Mouse (Mus musculus): ENCODE data around the gene Spg21. TPM values are rescaled to one million over a fixed set of nuclear protein-coding genes. Genes with fewer than 3 reads are reported as not detected.
A peak's percentile ranks its signal among the peaks of the same experiment; 100 is the strongest.

The Spg21 gene
- polyA plus RNA-seq, 1 experiment from 2014 or later = 125 TPM

GRCm38 (mm10) chr9:65462544-65462943 lies 1.8 kb downstream of the Spg21 start:
- WGBS = 79% methylated on average over 5 of the region's 5 CpGs

GRCm38 (mm10) chr9:65464161-65464560 lies 3.4 kb downstream of the Spg21 start:
- no peak overlapping the region for H3K4me2 ChIP-seq
- H3K27me3 ChIP-seq (ENCODE audit: control insufficient read depth, insufficient read depth, low read length) = no peaks in the 10 kb centered on the region
- DNase-seq (ENCODE audit: low spot score, missing footprints) (no peak), ATAC-seq (ENCODE audit: low FRiP score) (no peak)
- H3K9ac ChIP-seq (ENCODE audit: low read length) = no peak overlapping the region
- no peaks in the 10 kb centered on the region for H3K36me3 ChIP-seq (ENCODE audit: control insufficient read depth, insufficient read depth, low read length)
- H3K4me3 ChIP-seq (ENCODE audit: low read depth, low read length) = no peak overlapping the region
- H3K4me1 ChIP-seq (ENCODE audit: control insufficient read depth, insufficient read depth, low read length) = peaks cover 14% of the 10 kb centered on the region
- no peak overlapping the region for H3K27ac ChIP-seq (ENCODE audit: low read depth, low read length)
- H3K9me3 ChIP-seq (ENCODE audit: control insufficient read depth, low read length) = no peaks in the 10 kb centered on the region
- 88% methylated on average over 6 of the region's 6 CpGs for WGBS

More at GRCm38 (mm10) chr9:65462544-65462943, 1.8 kb downstream of the Spg21 start:
- H3K27me3 ChIP-seq (ENCODE audit: control insufficient read depth, insufficient read depth, low read length) = no peaks in the 10 kb centered on the region
- H3K4me3 ChIP-seq (ENCODE audit: low read depth, low read length) = no peak overlapping the region
- DNase-seq (ENCODE audit: low spot score, missing footprints) (no peak), ATAC-seq (ENCODE audit: low FRiP score) (no peak)
- no peaks in the 10 kb centered on the region for H3K9me3 ChIP-seq (ENCODE audit: control insufficient read depth, low read length)
- H3K36me3 ChIP-seq (ENCODE audit: control insufficient read depth, insufficient read depth, low read length) = no peaks in the 10 kb centered on the region
- H3K4me2 ChIP-seq = no peak overlapping the region
- peaks cover 14% of the 10 kb centered on the region for H3K4me1 ChIP-seq (ENCODE audit: control insufficient read depth, insufficient read depth, low read length)
- no peak overlapping the region for H3K27ac ChIP-seq (ENCODE audit: low read depth, low read length)
- H3K9ac ChIP-seq (ENCODE audit: low read length) = no peak overlapping the region

DNA sequence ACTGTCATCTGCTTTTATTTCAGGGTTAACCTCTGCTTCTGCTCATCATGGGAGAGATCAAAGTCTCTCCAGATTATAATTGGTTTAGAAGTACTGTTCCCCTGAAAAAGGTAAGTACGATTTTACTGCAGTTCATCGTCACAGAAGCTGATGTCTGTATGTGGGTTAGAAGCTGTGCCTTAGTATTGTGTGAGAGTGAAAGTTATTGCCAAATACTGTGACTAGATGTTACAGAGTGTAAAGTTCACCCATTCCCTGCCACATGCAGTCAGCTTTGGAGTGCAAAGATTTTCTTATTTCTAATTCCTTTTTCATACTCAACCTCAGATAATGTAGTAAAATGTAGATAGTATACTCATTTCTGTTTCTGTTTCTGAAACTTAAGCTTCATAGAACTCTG lies 4.5 kb downstream of the Spg21 start:
- Histone ChIP-seq H3K9me3 (ENCODE audit: control insufficient read depth, low read length) (no peaks in the 10 kb centered on the region), H3K9ac (ENCODE audit: low read length) (no peak overlapping the region), H3K4me1 (ENCODE audit: control insufficient read depth, insufficient read depth, low read length) (peaks cover 13% of the 10 kb centered on the region), H3K4me2 (no peak overlapping the region), H3K27me3 (ENCODE audit: control insufficient read depth, insufficient read depth, low read length) (no peaks in the 10 kb centered on the region), H3K27ac (ENCODE audit: low read depth, low read length) (no peak overlapping the region), H3K4me3 (ENCODE audit: low read depth, low read length) (no peak overlapping the region), H3K36me3 (ENCODE audit: control insufficient read depth, insufficient read depth, low read length) (no peaks in the 10 kb centered on the region)
- ATAC-seq (ENCODE audit: low FRiP score) (no peak), DNase-seq (ENCODE audit: low spot score, missing footprints) (no peak)
- 96% methylated on average over 2 of the region's 2 CpGs for WGBS

- H3K4me3 ChIP-seq (ENCODE audit: low read depth, low read length) = no peak overlapping the region
- no peaks in the 10 kb centered on the region for H3K4me1 ChIP-seq (ENCODE audit: control insufficient read depth, insufficient read depth, low read length)
- DNase-seq (ENCODE audit: low spot score, missing footprints) = peak; percentile 56
- H3K9ac ChIP-seq (ENCODE audit: low read length) = no peak overlapping the region
- H3K27me3 ChIP-seq (ENCODE audit: control insufficient read depth, insufficient read depth, low read length) = no peaks in the 10 kb centered on the region
- no peak for ATAC-seq (ENCODE audit: low FRiP score)
- H3K27ac ChIP-seq (ENCODE audit: low read depth, low read length) = no peak overlapping the region
- H3K36me3 ChIP-seq (ENCODE audit: control insufficient read depth, insufficient read depth, low read length) = no peaks in the 10 kb centered on the region
- 78% methylated on average over 11 of the region's 11 CpGs for WGBS
- H3K9me3 ChIP-seq (ENCODE audit: control insufficient read depth, low read length) = no peaks in the 10 kb centered on the region
- no peak overlapping the region for H3K4me2 ChIP-seq
These were observed 6.9 kb downstream of the Spg21 start for GRCm38 (mm10) chr9:65467686-65468085.

DNA sequence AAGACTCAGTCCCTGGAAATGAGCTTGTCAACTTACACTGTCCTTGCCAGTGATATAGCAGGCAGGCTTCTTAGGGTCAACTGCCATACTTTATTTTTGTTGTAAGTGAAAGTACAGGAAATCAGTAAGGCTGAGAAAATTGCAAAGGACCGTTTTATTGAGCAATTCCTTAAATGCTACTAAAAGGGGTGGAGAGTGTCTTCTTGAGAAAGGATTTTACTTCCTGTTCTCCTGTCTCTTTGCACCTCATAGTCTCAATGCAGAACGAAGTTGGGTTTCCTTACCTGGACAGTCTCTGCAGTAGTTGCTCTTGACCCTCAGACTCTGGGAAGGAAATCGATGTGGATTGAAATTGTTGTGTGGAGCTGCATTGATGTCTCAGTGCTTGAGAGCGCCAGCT lies 12.0 kb downstream of the Spg21 start:
- 94% methylated on average over 4 of the region's 4 CpGs for WGBS
- ATAC-seq (ENCODE audit: low FRiP score) = no peak
- 0 out of 2 replicates have a peak, but pooled peaks cover 6% of the 10 kb centered on the region for H3K36me3 ChIP-seq (ENCODE audit: control insufficient read depth, insufficient read depth, low read length)

GRCm38 (mm10) chr9:65479158-65479557 lies 18.4 kb downstream of the Spg21 start:
- Histone ChIP-seq H3K27ac (ENCODE audit: low read depth, low read length) (no peak overlapping the region), H3K4me3 (ENCODE audit: low read depth, low read length) (no peak overlapping the region), H3K4me1 (ENCODE audit: control insufficient read depth, insufficient read depth, low read length) (no peaks in the 10 kb centered on the region), H3K4me2 (no peak overlapping the region), H3K36me3 (ENCODE audit: control insufficient read depth, insufficient read depth, low read length) (0 out of 2 replicates have a peak, but pooled peaks cover 8% of the 10 kb centered on the region), H3K27me3 (ENCODE audit: control insufficient read depth, insufficient read depth, low read length) (no peaks in the 10 kb centered on the region), H3K9ac (ENCODE audit: low read length) (no peak overlapping the region), H3K9me3 (ENCODE audit: control insufficient read depth, low read length) (no peaks in the 10 kb centered on the region)
- DNase-seq (ENCODE audit: low spot score, missing footprints) (no peak), ATAC-seq (ENCODE audit: low FRiP score) (no peak)
- WGBS = 88% methylated on average over 8 of the region's 8 CpGs

More for the DNA sequence above, 12.0 kb downstream of the Spg21 start:
- Histone ChIP-seq H3K4me1 (ENCODE audit: control insufficient read depth, insufficient read depth, low read length) (no peaks in the 10 kb centered on the region), H3K27ac (ENCODE audit: low read depth, low read length) (no peak overlapping the region), H3K4me3 (ENCODE audit: low read depth, low read length) (no peak overlapping the region), H3K9me3 (ENCODE audit: control insufficient read depth, low read length) (no peaks in the 10 kb centered on the region), H3K4me2 (no peak overlapping the region), H3K9ac (ENCODE audit: low read length) (no peak overlapping the region), H3K27me3 (ENCODE audit: control insufficient read depth, insufficient read depth, low read length) (no peaks in the 10 kb centered on the region)
- peak; percentile 12 for DNase-seq (ENCODE audit: low spot score, missing footprints)

- Histone ChIP-seq H3K27ac (ENCODE audit: low read depth, low read length) (no peak overlapping the region), H3K27me3 (ENCODE audit: control insufficient read depth, insufficient read depth, low read length) (no peaks in the 10 kb centered on the region)
- DNase-seq (ENCODE audit: low spot score, missing footprints) = peak; percentile 51
These were observed 19.3 kb downstream of the Spg21 start for GRCm38 (mm10) chr9:65480071-65480470.

DNA sequence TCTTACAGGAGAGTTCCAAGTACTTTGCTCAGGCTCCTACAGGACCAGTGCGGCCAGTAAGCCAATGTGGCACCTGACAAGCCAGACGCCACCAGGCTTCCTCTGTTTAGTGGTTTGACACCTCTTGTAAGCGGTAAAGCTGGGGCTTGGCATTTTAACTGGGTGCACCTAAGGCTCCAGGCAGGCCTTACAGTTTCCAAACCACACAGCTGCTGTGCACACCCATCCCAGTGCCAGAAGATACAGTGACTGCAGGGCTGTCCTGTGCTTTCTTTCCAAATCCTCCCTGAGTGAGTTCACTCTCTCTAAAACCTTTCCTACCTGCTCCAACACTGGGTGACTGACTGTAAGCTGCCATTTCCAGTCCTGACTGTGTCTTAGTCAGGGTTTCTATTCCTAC lies 30.7 kb downstream of the Spg21 start:
- DNase-seq (ENCODE audit: low spot score, missing footprints) (no peak), ATAC-seq (ENCODE audit: low FRiP score) (no peak)
- Histone ChIP-seq H3K27ac (ENCODE audit: low read depth, low read length) (no peak overlapping the region), H3K4me3 (ENCODE audit: low read depth, low read length) (no peak overlapping the region), H3K36me3 (ENCODE audit: control insufficient read depth, insufficient read depth, low read length) (no peaks in the 10 kb centered on the region), H3K9ac (ENCODE audit: low read length) (no peak overlapping the region), H3K4me1 (ENCODE audit: control insufficient read depth, insufficient read depth, low read length) (no peaks in the 10 kb centered on the region), H3K9me3 (ENCODE audit: control insufficient read depth, low read length) (no peaks in the 10 kb centered on the region), H3K4me2 (no peak overlapping the region), H3K27me3 (ENCODE audit: control insufficient read depth, insufficient read depth, low read length) (no peaks in the 10 kb centered on the region)
- 87% methylated on average over 3 of the region's 3 CpGs for WGBS

More at GRCm38 (mm10) chr9:65480071-65480470, 19.3 kb downstream of the Spg21 start:
- H3K36me3 ChIP-seq (ENCODE audit: control insufficient read depth, insufficient read depth, low read length) = 0 out of 2 replicates have a peak, but pooled peaks cover 8% of the 10 kb centered on the region
- no peak overlapping the region for H3K9ac ChIP-seq (ENCODE audit: low read length)
- no peaks in the 10 kb centered on the region for H3K4me1 ChIP-seq (ENCODE audit: control insufficient read depth, insufficient read depth, low read length)
- WGBS = 88% methylated on average over 5 of the region's 5 CpGs
- no peak for ATAC-seq (ENCODE audit: low FRiP score)
- H3K4me3 ChIP-seq (ENCODE audit: low read depth, low read length) = no peak overlapping the region
- no peaks in the 10 kb centered on the region for H3K9me3 ChIP-seq (ENCODE audit: control insufficient read depth, low read length)
- H3K4me2 ChIP-seq = no peak overlapping the region

DNA sequence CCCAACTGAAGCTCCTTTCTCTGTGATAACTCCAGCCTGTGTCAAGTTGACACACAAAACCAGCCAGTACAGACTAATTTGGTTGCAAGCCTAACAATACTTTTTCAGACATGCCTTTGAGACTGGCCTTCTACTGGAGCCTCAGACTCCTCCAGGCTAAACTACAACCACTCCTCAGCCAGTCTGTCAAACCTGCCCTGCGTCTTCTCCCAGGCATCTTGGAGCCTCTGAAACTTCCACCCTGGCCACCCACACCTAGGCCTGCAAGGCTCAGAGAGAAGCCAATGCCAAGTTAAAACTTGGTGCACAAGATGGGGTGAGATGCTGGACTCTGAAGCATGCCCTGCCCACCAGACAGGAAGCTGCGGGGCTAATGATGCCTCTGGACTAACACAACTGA lies 31.6 kb downstream of the Spg21 start:
- Histone ChIP-seq H3K9ac (ENCODE audit: low read length) (no peak overlapping the region), H3K4me3 (ENCODE audit: low read depth, low read length) (no peak overlapping the region), H3K27me3 (ENCODE audit: control insufficient read depth, insufficient read depth, low read length) (no peaks in the 10 kb centered on the region), H3K4me1 (ENCODE audit: control insufficient read depth, insufficient read depth, low read length) (no peaks in the 10 kb centered on the region), H3K9me3 (ENCODE audit: control insufficient read depth, low read length) (no peaks in the 10 kb centered on the region), H3K4me2 (no peak overlapping the region), H3K27ac (ENCODE audit: low read depth, low read length) (no peak overlapping the region), H3K36me3 (ENCODE audit: control insufficient read depth, insufficient read depth, low read length) (no peaks in the 10 kb centered on the region)
- DNase-seq (ENCODE audit: low spot score, missing footprints) = no peak
- ATAC-seq (ENCODE audit: low FRiP score) = no peak
- WGBS = 84% methylated on average over 2 of the region's 2 CpGs
